Mouse (Mus musculus) midbrain, embryonic 15.5 days (tissue): Measurements from ENCODE around the gene Vegfa. TPM values are rescaled to one million over a fixed set of nuclear protein-coding genes. Genes with fewer than 3 reads are reported as not detected.

Experiments used
- ATAC-seq: fragments of 200-750 bp; cut with Nextera tagmentation; replicated peaks from 2 replicates; pipeline ENCODE4 v1.8.0; 2017; ENCODE audit warnings: moderate TSS enrichment
- H3K27ac ChIP-seq: fragments of 300-500 bp; sonication (generic); 2 replicates; pipeline ENCODE4 v1.5.1; 2015; ENCODE audit warnings: mild to moderate bottlenecking, inconsistent platforms
- H3K27me3 ChIP-seq: fragments of 300-500 bp; sonication (generic); replicated peaks from 2 replicates; pipeline ENCODE4 v1.6.1; 2015; ENCODE audit warnings: inconsistent platforms
- H3K36me3 ChIP-seq: fragments of 300-500 bp; sonication (generic); replicated peaks from 2 replicates; pipeline ENCODE4 v1.6.1; 2015; ENCODE audit warnings: inconsistent platforms
- H3K4me1 ChIP-seq: fragments of 300-500 bp; sonication (generic); 2 replicates; pipeline ENCODE4 v1.6.1; 2015; ENCODE audit warnings: inconsistent platforms
- H3K4me2 ChIP-seq: fragments of 300-500 bp; sonication (generic); 2 replicates; pipeline ENCODE4 v1.6.1; 2015; ENCODE audit warnings: inconsistent platforms, mild to moderate bottlenecking, moderate library complexity
- H3K4me3 ChIP-seq: fragments of 300-500 bp; sonication (generic); 2 replicates; pipeline ENCODE4 v1.5.1; 2015; ENCODE audit warnings: mild to moderate bottlenecking, inconsistent platforms
- H3K9ac ChIP-seq: fragments of 300-500 bp; sonication (generic); 2 replicates; pipeline ENCODE4 v1.6.1; 2015; ENCODE audit warnings: mild to moderate bottlenecking, inconsistent platforms
- H3K9me3 ChIP-seq: fragments of 300-500 bp; sonication (generic); 2 replicates; pipeline ENCODE4 v1.6.1; 2016; ENCODE audit warnings: inconsistent platforms
- WGBS: fragments of 180-500 bp; shearing (Covaris S2); methylation state at CpG from one replicate; pipeline ENCODE4 v1.1.7; 2015; ENCODE audit warnings: mixed read lengths; 5-methylcytosine and 5-hydroxymethylcytosine counted together
- polyA plus RNA-seq: library from polyadenylated mRNA; unstranded; fragments of >200 nt; fragmentation: Nextera tagmentation; extraction: Ambion mirVana; gene quantifications from 2 replicates; pipeline ENCODE4 v1.2.1, GENCODE M21; 2015

Vegfa gene
- polyA plus RNA-seq, 1 experiment from 2014 or later = 5.4 TPM

GRCm38 (mm10) chr17:46044953-46045352, 12.8 kb upstream of the Vegfa start:
- Histone ChIP-seq H3K36me3 (no peaks in the 10 kb centered on the region), H3K9me3 (no peaks in the 10 kb centered on the region), H3K4me3 (no peak overlapping the region), H3K27ac (no peak overlapping the region), H3K9ac (no peak overlapping the region), H3K4me1 (no peaks in the 10 kb centered on the region), H3K27me3 (no peaks in the 10 kb centered on the region), H3K4me2 (no peak overlapping the region)
- 89% methylated on average over 5 of the region's 5 CpGs for WGBS
- ATAC-seq = no peak

GRCm38 (mm10) chr17:46042158-46042557, 10.0 kb upstream of the Vegfa start:
- Histone ChIP-seq H3K27ac (no peak overlapping the region), H3K4me3 (no peak overlapping the region), H3K36me3 (no peaks in the 10 kb centered on the region), H3K9ac (no peak overlapping the region), H3K9me3 (no peaks in the 10 kb centered on the region), H3K27me3 (no peaks in the 10 kb centered on the region), H3K4me2 (no peak overlapping the region), H3K4me1 (no peaks in the 10 kb centered on the region)
- no peak for ATAC-seq
- 93% methylated on average over 8 of the region's 8 CpGs for WGBS

- Histone ChIP-seq H3K4me1 (no peaks in the 10 kb centered on the region), H3K36me3 (no peaks in the 10 kb centered on the region), H3K9me3 (no peaks in the 10 kb centered on the region), H3K27me3 (no peaks in the 10 kb centered on the region), H3K4me2 (no peak overlapping the region), H3K4me3 (no peak overlapping the region), H3K9ac (no peak overlapping the region), H3K27ac (no peak overlapping the region)
- ATAC-seq = no peak
- WGBS = 84% methylated on average over 3 of the region's 3 CpGs
These were observed 9.5 kb upstream of the Vegfa start for GRCm38 (mm10) chr17:46041679-46042078.

- Histone ChIP-seq H3K9me3 (no peaks in the 10 kb centered on the region), H3K9ac (no peak overlapping the region), H3K4me2 (no peak overlapping the region), H3K27ac (no peak overlapping the region), H3K4me3 (no peak overlapping the region), H3K4me1 (no peaks in the 10 kb centered on the region), H3K36me3 (no peaks in the 10 kb centered on the region), H3K27me3 (no peaks in the 10 kb centered on the region)
- no peak for ATAC-seq
- 63% methylated on average over 5 of the region's 5 CpGs for WGBS
These were observed 9.1 kb upstream of the Vegfa start for GRCm38 (mm10) chr17:46041223-46041622.

GRCm38 (mm10) chr17:46040561-46040960, 8.4 kb upstream of the Vegfa start:
- WGBS = 70% methylated on average over 6 of the region's 6 CpGs
- Histone ChIP-seq H3K27me3 (no peaks in the 10 kb centered on the region), H3K9ac (no peak overlapping the region), H3K9me3 (no peaks in the 10 kb centered on the region), H3K4me1 (no peaks in the 10 kb centered on the region), H3K4me2 (no peak overlapping the region), H3K36me3 (no peaks in the 10 kb centered on the region), H3K4me3 (no peak overlapping the region), H3K27ac (no peak overlapping the region)
- ATAC-seq = no peak

- no peak for ATAC-seq
- no peaks in the 10 kb centered on the region for H3K4me1 ChIP-seq
- no peaks in the 10 kb centered on the region for H3K36me3 ChIP-seq
- H3K27me3 ChIP-seq = no peaks in the 10 kb centered on the region
- 46% methylated on average over 3 of the region's 3 CpGs for WGBS
- no peak overlapping the region for H3K4me2 ChIP-seq
- H3K9ac ChIP-seq = no peak overlapping the region
- no peaks in the 10 kb centered on the region for H3K9me3 ChIP-seq
- no peak overlapping the region for H3K27ac ChIP-seq
- H3K4me3 ChIP-seq = no peak overlapping the region
These were observed 6.7 kb upstream of the Vegfa start for GRCm38 (mm10) chr17:46038906-46039305.

- Histone ChIP-seq H3K27ac (no peak overlapping the region), H3K4me1 (peaks cover 12% of the 10 kb centered on the region), H3K9ac (no peak overlapping the region), H3K9me3 (no peaks in the 10 kb centered on the region), H3K36me3 (no peaks in the 10 kb centered on the region), H3K4me2 (no peak overlapping the region), H3K4me3 (no peak overlapping the region), H3K27me3 (no peaks in the 10 kb centered on the region)
- no peak for ATAC-seq
- 92% methylated on average over 6 of the region's 6 CpGs for WGBS
These were observed 4.2 kb upstream of the Vegfa start for GRCm38 (mm10) chr17:46036400-46036799.

GRCm38 (mm10) chr17:46034110-46034509, 1.9 kb upstream of the Vegfa start:
- Histone ChIP-seq H3K4me1 (peaks cover 21% of the 10 kb centered on the region), H3K9me3 (no peaks in the 10 kb centered on the region), H3K9ac (no peak overlapping the region), H3K4me3 (no peak overlapping the region), H3K4me2 (no peak overlapping the region), H3K27ac (no peak overlapping the region), H3K36me3 (no peaks in the 10 kb centered on the region), H3K27me3 (no peaks in the 10 kb centered on the region)
- ATAC-seq = no peak
- WGBS = 64% methylated on average over 6 of the region's 6 CpGs

- H3K36me3 ChIP-seq = no peaks in the 10 kb centered on the region
- no peak for ATAC-seq
- H3K4me1 ChIP-seq = peaks cover 26% of the 10 kb centered on the region
- H3K27ac ChIP-seq = no peak overlapping the region
- H3K4me2 ChIP-seq = no peak overlapping the region
- no peaks in the 10 kb centered on the region for H3K27me3 ChIP-seq
- no peak overlapping the region for H3K9ac ChIP-seq
- H3K9me3 ChIP-seq = no peaks in the 10 kb centered on the region
- H3K4me3 ChIP-seq = no peak overlapping the region
- WGBS = 16% methylated on average over 2 of the region's 2 CpGs
These were observed 1.4 kb upstream of the Vegfa start for GRCm38 (mm10) chr17:46033607-46034006.

- H3K27me3 ChIP-seq = no peaks in the 10 kb centered on the region
- no peaks in the 10 kb centered on the region for H3K9me3 ChIP-seq
- peak; percentile 7; the same call in 1 of the 2 replicates for ATAC-seq
- H3K27ac ChIP-seq = no peak overlapping the region
- H3K4me3 ChIP-seq = no peak overlapping the region
- 50% methylated on average over 6 of the region's 6 CpGs for WGBS
- H3K36me3 ChIP-seq = no peaks in the 10 kb centered on the region
- peak overlapping the region; percentile 92 for H3K4me2 ChIP-seq
- H3K9ac ChIP-seq = no peak overlapping the region
- H3K4me1 ChIP-seq = peaks cover 31% of the 10 kb centered on the region
These were observed 953 bp upstream of the Vegfa start for GRCm38 (mm10) chr17:46033122-46033521.

GRCm38 (mm10) chr17:46031621-46032211, 453 bp downstream of the Vegfa start:
- peak overlapping the region; percentile 92 for H3K4me2 ChIP-seq
- H3K4me1 ChIP-seq = peaks cover 45% of the 10 kb centered on the region
- peak overlapping the region; percentile 73 for H3K9ac ChIP-seq
- no peak for ATAC-seq
- peak overlapping the region; percentile 71 for H3K4me3 ChIP-seq
- H3K27me3 ChIP-seq = no peaks in the 10 kb centered on the region
- no peaks in the 10 kb centered on the region for H3K9me3 ChIP-seq
- no peaks in the 10 kb centered on the region for H3K36me3 ChIP-seq
- WGBS = under 1% methylated on average over 50 of the region's 50 CpGs
- H3K27ac ChIP-seq = peak overlapping the region; percentile 85

- peaks cover 53% of the 10 kb centered on the region for H3K4me1 ChIP-seq
These were observed 1.2 kb downstream of the Vegfa start for GRCm38 (mm10) chr17:46030731-46031620.

More at GRCm38 (mm10) chr17:46030731-46031620, 1.2 kb downstream of the Vegfa start:
- Histone ChIP-seq H3K9ac (peak overlapping the region; percentile 73), H3K4me3 (peak overlapping the region; percentile 71), H3K9me3 (no peaks in the 10 kb centered on the region), H3K4me2 (peak overlapping the region; percentile 92), H3K27ac (peak overlapping the region; percentile 85), H3K27me3 (no peaks in the 10 kb centered on the region), H3K36me3 (no peaks in the 10 kb centered on the region)
- ATAC-seq = peak; percentile 70
- under 1% methylated on average over 89 of the region's 92 CpGs for WGBS
